9 mouse cellular contexts compared by ENCODE assay signal in genomic region chr2:129040567-129040966, GRCm38 (mm10). TPM values are rescaled to one million over a fixed set of nuclear protein-coding genes. Genes with fewer than 3 reads are reported as not detected.
DNase-seq lines count a peak whose midpoint lies in the region; TF ChIP-seq lines count a peak whose summit lies in the region.
"Had no signal": no experiment of that assay in that cellular context is flagged by ENCODE, and none has a peak within 500 bp of the region (broad histone marks: within the 10 kb centered on the region; RNA-seq: fewer than 3 reads in every experiment).

No protein-coding gene starts in this region.

- no peak overlapping the region for H3K9ac ChIP-seq in MEL (ENCODE audit: control insufficient read depth, low read depth, low read length, poor library complexity, severe bottlenecking)
- H3K9ac ChIP-seq: hindbrain, embryonic 15.5 days; lung, embryonic 15.5 days had no signal

- no peaks in the 10 kb centered on the region for H3K4me1 ChIP-seq in MEL (ENCODE audit: control insufficient read depth in 1 of 2, insufficient read depth in 2 of 2, low read length in 2 of 2)

- H3K36me3 ChIP-seq in MEL (ENCODE audit: control insufficient read depth in 1 of 2, insufficient read depth in 2 of 2, low read length in 2 of 2): no peaks in the 10 kb centered on the region
- H3K36me3 ChIP-seq: hindbrain, embryonic 15.5 days; lung, embryonic 15.5 days had no signal

- no peaks in the 10 kb centered on the region for H3K9me3 ChIP-seq in MEL (replicated peaks; ENCODE audit: insufficient read depth, low read length)
- H3K9me3 ChIP-seq: hindbrain, embryonic 15.5 days; lung, embryonic 15.5 days had no signal

- no peak for TF ChIP-seq EP300 in MEL (IDR thresholded peaks at IDR 0.05; ENCODE audit: low read depth in 1 of 2, low read length in 2 of 2)

- H3K4me3 ChIP-seq in MEL (ENCODE audit: control insufficient read depth in 1 of 2, insufficient read depth in 1 of 2, low read depth in 2 of 2, low read length in 2 of 2): no peak overlapping the region
- H3K4me3 ChIP-seq: hindbrain, embryonic 15.5 days; lung, embryonic 15.5 days had no signal

- no peak for TF ChIP-seq POLR2A in MEL (IDR thresholded peaks at IDR 0.05; ENCODE audit: control insufficient read depth in 1 of 2, insufficient read depth in 1 of 2, low read depth in 1 of 2, low read length in 2 of 2, poor library complexity in 1 of 2)

- H3K27me3 ChIP-seq in MEL (ENCODE audit: control insufficient read depth in 1 of 2, insufficient read depth in 2 of 2, low read length in 2 of 2): peaks cover 6 to 11% of the 10 kb centered on the region in 2 experiments; a peak in 3 of 4 replicates

- no peak; the same call in 1 of the 2 replicates for TF ChIP-seq RAD21 in MEL (IDR thresholded peaks at IDR 0.05; ENCODE audit: low read depth, low read length)

- peak; percentile 6 for DNase-seq in heart, postnatal 4 days
- DNase-seq in heart, adult 8-10 months (ENCODE audit: low spot score): no peak
- peak; percentile 7 for DNase-seq in MEL (ENCODE audit: low read depth, low spot score)
- peak; percentile 13 for DNase-seq in embryo, embryonic 11 days
- peak; percentile 2 for DNase-seq in retina, postnatal 7 days (ENCODE audit: low read depth, low spot score)
- DNase-seq in frontal cortex, postnatal 14 days (ENCODE audit: low spot score in 2 of 2): no peak
- no peak for DNase-seq in layer of hippocampus, adult 11-12 months (ENCODE audit: low spot score)

- no peaks in the 10 kb centered on the region for H3K79me2 ChIP-seq in MEL (ENCODE audit: control insufficient read depth, insufficient read depth, low read length, poor library complexity)

- TF ChIP-seq CTCF in MEL (IDR thresholded peaks at IDR 0.05 in 2 of 3, conservative IDR thresholded peaks at IDR 0.05 in 1 of 3; ENCODE audit: control insufficient read depth in 1 of 3, insufficient read depth in 1 of 3, low read depth in 2 of 3, low read length in 3 of 3, poor library complexity in 1 of 3, severe bottlenecking in 1 of 3): peak in 2 of 3 experiments; percentile 5 to 31; a peak in 3 of 6 replicates

- no peak overlapping the region for H3K27ac ChIP-seq in MEL (ENCODE audit: control insufficient read depth, low read depth, low read length)
- H3K27ac ChIP-seq: hindbrain, embryonic 15.5 days; lung, embryonic 15.5 days had no signal

TF ChIP-seq in MEL, 35 proteins besides CTCF, POLR2A, EP300 and RAD21:
- TF ChIP-seq SIN3A (IDR thresholded peaks at IDR 0.05; ENCODE audit: low read length): no peak
- TF ChIP-seq RCOR1 (IDR thresholded peaks at IDR 0.05; ENCODE audit: low read depth, low read length): no peak
- TF ChIP-seq NELFE (IDR thresholded peaks at IDR 0.05; ENCODE audit: low read depth, low read length): no peak
- TF ChIP-seq KAT2A (conservative IDR thresholded peaks at IDR 0.05; ENCODE audit: low read depth, low read length): no peak
- no peak for TF ChIP-seq USF1 (IDR thresholded peaks at IDR 0.05; ENCODE audit: low read depth, low read length)
- TF ChIP-seq BHLHE40 (IDR thresholded peaks at IDR 0.05; ENCODE audit: borderline replicate concordance, low read depth, low read length): no peak
- TF ChIP-seq ETS1 (IDR thresholded peaks at IDR 0.05; ENCODE audit: low read depth, low read length): no peak
- TF ChIP-seq JUND (IDR thresholded peaks at IDR 0.05; ENCODE audit: low read depth, low read length): no peak
- TF ChIP-seq E2F4 (IDR thresholded peaks at IDR 0.05; ENCODE audit: borderline replicate concordance, low read depth, low read length): no peak
- TF ChIP-seq CHD1 (IDR thresholded peaks at IDR 0.05; ENCODE audit: low read depth, low read length): no peak
- no peak for TF ChIP-seq MAX (IDR thresholded peaks at IDR 0.05; ENCODE audit: low read length)
- TF ChIP-seq MYC (IDR thresholded peaks at IDR 0.05; ENCODE audit: low read depth, low read length): no peak
- TF ChIP-seq SMC3 (IDR thresholded peaks at IDR 0.05; ENCODE audit: low read depth, low read length): no peak
- TF ChIP-seq TAL1 (IDR thresholded peaks at IDR 0.05; ENCODE audit: low read length): no peak
- TF ChIP-seq NRF1 (IDR thresholded peaks at IDR 0.05; ENCODE audit: insufficient read depth, low read depth, low read length, poor library complexity, severe bottlenecking): no peak
- no peak for TF ChIP-seq POLR2AphosphoS2 (IDR thresholded peaks at IDR 0.05; ENCODE audit: low read length)
- TF ChIP-seq MAFK (IDR thresholded peaks at IDR 0.05; ENCODE audit: borderline replicate concordance, low read depth, low read length): no peak

RNA-seq across cellular contexts. Expression of gene Vinac1, which starts 7.4 kb away (rescaled TPM):
- under 1 TPM in 1 of 2 experiments, not detected in 1; 0.07 TPM for total RNA-seq in heart, postnatal 4 days (2021)
- total RNA-seq in heart, adult 8-10 months (2022): under 1 TPM in 1 of 4 experiments, not detected in 3; 0.08 TPM
- not detected in 2 replicates for total RNA-seq in MEL (2012; rRNA removed)
- under 1 TPM in 1 of 2 experiments, not detected in 1; 0.03 TPM for polyA plus RNA-seq in MEL (2012; ENCODE audit: insufficient read depth in 1 of 2, insufficient read length in 2 of 2, low read depth in 1 of 2, low replicate concordance in 2 of 2, missing spikeins in 1 of 2)

RNA-seq across cellular contexts. Expression of gene Ttl, which starts 25.2 kb away (rescaled TPM):
- total RNA-seq in heart, postnatal 4 days (2021): 10 to 100 TPM; 18.7 to 18.9 TPM
- total RNA-seq in heart, adult 8-10 months (2022): 10 to 100 TPM; 17.9 to 22.8 (median 21.9) TPM
- total RNA-seq in MEL (2012; rRNA removed): 5.6 and 5.7 TPM in 2 replicates
- polyA plus RNA-seq in MEL (2012; ENCODE audit: insufficient read depth in 1 of 2, insufficient read length in 2 of 2, low read depth in 1 of 2, low replicate concordance in 2 of 2, missing spikeins in 1 of 2): 1 to 10 TPM in 1 of 2 experiments, not detected in 1; 9.3 TPM

Comparison
In these comparisons a context has a peak if more than half of its experiments do, and no peak if none do; other contexts are left out.
1. DNase-seq: peak in heart, postnatal 4 days (single experiment), MEL (single experiment), embryo, embryonic 11 days (single experiment) and retina, postnatal 7 days (single experiment); none in heart, adult 8-10 months (single experiment), frontal cortex, postnatal 14 days (0 of 2) and layer of hippocampus, adult 11-12 months (single experiment).